Mouse (Mus musculus): Measurements from ENCODE around the gene Nek5. TPM values are rescaled to one million over a fixed set of nuclear protein-coding genes. Genes with fewer than 3 reads are reported as not detected.

Nek5 gene
- polyA plus RNA-seq (2015; fragmentation: Nextera tagmentation; extraction: Ambion mirVana), result 0.26 and 0.32 TPM in 2 replicates

DNA sequence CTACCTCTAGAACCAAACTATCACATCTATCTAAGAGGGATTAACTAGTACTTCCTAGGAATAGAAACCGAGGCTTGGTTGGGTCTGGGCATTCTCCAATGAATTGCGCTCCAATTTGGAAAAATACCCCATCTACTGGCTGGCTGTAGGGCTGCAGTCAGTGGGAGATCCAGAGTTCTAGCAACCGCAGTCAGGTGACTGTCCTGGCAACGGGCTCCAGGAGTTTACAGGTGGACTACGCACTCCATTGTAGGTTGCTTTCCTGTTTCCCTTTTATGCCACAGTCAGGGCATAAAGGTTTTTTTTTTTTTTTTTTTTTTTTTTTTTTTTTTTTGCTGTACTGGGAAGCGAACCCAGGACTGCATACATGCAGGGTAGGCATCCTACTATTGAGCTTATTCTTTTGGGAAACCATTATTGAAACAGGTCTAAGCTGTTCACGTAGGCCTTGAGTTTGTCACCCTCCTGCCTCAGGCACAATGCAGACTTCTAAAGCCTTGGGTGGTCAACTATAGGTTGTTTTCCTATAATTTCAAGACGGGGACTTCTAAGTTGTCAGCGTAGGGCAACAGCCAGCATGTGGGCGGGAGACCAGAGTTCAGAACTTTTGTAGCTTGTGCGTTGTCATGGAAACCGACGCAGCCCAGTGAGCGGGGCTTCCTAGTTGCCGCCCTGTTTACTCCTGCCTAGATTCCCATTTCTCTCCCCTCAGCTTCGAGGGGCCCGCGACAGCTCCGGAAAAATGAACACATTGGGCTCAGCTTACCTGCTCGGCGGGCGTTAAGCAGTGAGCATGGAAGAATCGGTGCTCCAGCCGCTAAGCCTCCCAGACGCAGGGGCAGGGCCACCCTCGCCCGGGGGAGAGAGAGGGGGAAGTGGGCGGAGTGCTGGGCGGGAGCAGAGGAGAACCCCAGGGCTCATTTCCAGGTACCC, at the start of gene Nek5:
TSS of gene Nek5 (minus strand) at position 834 of the 933 bp plus-strand sequence.
- Histone ChIP-seq H3K4me2 (replicated peaks) (peak within 1 kb of the TSS; percentile 96), H3K9me3 (no peaks in the 10 kb centered on the region), H3K36me3 (no peaks in the 10 kb centered on the region), H3K27ac (no peak within 1 kb of the TSS), H3K4me1 (replicated peaks) (no peaks in the 10 kb centered on the region), H3K4me3 (replicated peaks) (peak within 1 kb of the TSS; percentile 52), H3K9ac (peak within 1 kb of the TSS; percentile 34; the same call in 1 of the 2 replicates), H3K27me3 (replicated peaks) (no peaks in the 10 kb centered on the region)
- 2% methylated on average over 29 of the region's 29 CpGs for WGBS
- peak; percentile 86 for ATAC-seq

DNA sequence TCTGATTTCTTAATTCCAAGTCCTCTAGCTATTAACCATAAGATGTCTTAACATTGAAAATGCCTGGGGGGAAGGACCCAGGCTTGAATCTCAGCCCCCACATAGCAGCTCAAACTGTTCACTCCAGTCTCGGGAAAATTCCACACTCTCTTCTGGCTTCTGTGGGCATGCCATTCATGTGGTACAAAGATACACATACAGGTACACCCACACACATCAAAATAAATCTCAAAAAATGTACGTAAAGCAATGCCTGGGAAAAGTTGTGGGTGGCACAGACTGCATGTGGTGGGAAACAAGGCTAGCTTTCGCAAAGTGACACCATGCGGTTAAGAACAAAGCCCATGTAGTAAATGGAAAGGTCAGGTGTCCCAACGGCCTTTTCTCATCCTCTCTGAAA, 44.3 kb upstream of the Nek5 start:
- no peak overlapping the region for H3K9ac ChIP-seq
- no peak overlapping the region for H3K4me3 ChIP-seq (replicated peaks)
- 93% methylated on average over 5 of the region's 5 CpGs for WGBS
- peaks cover 12% of the 10 kb centered on the region for H3K36me3 ChIP-seq
- H3K9me3 ChIP-seq, result no peaks in the 10 kb centered on the region
- ATAC-seq, result no peak
- no peaks in the 10 kb centered on the region for H3K27me3 ChIP-seq (replicated peaks)
- H3K4me1 ChIP-seq (replicated peaks), result 0 out of 2 replicates have a peak, but pooled peaks cover 6% of the 10 kb centered on the region
- no peak overlapping the region for H3K27ac ChIP-seq
- no peak overlapping the region for H3K4me2 ChIP-seq (replicated peaks)

DNA sequence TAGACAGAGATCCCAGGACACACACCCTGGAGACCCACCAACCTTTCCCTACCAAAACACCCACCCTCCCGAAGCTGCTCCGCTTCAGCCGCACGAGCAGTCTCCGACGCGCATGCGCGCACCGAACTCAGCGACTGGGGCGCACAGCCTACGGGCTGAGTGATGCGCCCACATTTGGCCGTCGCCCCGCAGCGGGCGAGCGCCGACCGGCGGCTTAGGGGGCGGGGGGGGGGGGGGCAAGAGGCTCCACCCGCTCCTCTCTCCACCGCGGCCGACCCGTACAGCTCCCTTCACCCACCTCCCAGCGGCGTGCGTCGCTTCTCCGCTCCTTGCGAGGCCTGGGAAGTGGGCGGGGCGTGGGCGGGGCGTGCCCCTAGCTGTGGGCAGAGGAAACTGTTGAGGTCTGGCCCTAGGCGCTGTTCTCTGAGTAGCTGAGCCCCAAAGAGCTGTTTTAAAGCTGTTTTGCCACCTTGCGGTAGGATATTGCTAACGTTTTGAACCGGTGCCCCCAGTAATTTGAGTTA, 41.3 kb upstream of the Nek5 start, which contains the start of gene Nek3:
TSS of gene Nek3 (minus strand) at position 356 of the 524 bp plus-strand sequence.
- Histone ChIP-seq H3K4me1 (replicated peaks) (0 out of 2 replicates have a peak, but pooled peaks cover 6% of the 10 kb centered on the region), H3K36me3 (peaks cover 8% of the 10 kb centered on the region), H3K9ac (peak within 1 kb of the TSS; percentile 53), H3K4me2 (replicated peaks) (peak within 1 kb of the TSS; percentile 57), H3K27me3 (replicated peaks) (no peaks in the 10 kb centered on the region), H3K9me3 (no peaks in the 10 kb centered on the region), H3K27ac (peak within 1 kb of the TSS; percentile 66; the same call in 1 of the 2 replicates), H3K4me3 (replicated peaks) (peak within 1 kb of the TSS; percentile 61)
- peak; percentile 98 for ATAC-seq
- WGBS, result under 1% methylated on average over 34 of the region's 43 CpGs

DNA sequence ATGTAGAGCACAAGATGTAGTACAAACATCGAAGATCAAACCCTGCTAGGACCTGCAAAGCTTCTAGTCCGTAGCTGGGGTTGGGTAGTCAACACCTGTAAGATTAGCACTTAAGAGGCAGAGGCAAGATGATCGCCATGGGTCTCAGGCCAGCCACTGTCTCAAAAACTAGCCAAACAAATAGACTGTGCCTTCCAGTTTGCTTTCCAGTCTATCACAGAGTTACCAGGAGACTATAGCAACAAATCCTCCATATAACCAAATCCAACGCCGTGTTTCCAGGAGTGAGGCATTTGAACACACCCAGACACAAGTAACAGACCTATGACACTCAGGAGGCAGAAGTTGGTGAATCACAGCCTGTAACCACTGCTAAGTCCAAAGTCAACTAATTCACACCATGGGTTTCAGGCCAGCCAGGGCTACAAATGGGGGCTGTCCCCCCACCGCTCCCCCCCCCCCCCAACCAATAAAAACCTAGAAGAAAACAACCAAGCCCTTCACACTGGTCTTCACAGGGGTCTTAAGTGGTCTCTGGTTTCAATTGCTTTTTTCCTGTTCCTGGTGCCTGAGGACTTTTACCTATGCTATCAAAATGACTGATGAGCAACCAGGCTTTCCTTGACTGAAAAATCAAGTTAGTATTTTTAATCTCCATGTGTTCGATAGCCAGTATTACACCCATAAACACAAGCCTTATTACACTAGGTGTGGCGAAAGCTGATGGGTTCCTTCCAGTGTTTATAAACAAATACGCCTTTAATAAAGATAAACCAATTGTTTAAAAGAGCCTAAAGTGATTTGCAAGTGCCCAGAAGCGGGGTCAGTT, 40.6 kb upstream of the Nek5 start:
- Histone ChIP-seq H3K27me3 (replicated peaks) (no peaks in the 10 kb centered on the region), H3K36me3 (peaks cover 8% of the 10 kb centered on the region), H3K9ac (peak overlapping the region; percentile 53), H3K4me3 (replicated peaks) (peak overlapping the region; percentile 61), H3K9me3 (no peaks in the 10 kb centered on the region), H3K4me2 (replicated peaks) (peak overlapping the region; percentile 57), H3K4me1 (replicated peaks) (0 out of 2 replicates have a peak, but pooled peaks cover 6% of the 10 kb centered on the region), H3K27ac (peak overlapping the region; percentile 66; the same call in 1 of the 2 replicates)
- 39% methylated on average over 10 of the region's 10 CpGs for WGBS
- ATAC-seq, result peak; percentile 51

DNA sequence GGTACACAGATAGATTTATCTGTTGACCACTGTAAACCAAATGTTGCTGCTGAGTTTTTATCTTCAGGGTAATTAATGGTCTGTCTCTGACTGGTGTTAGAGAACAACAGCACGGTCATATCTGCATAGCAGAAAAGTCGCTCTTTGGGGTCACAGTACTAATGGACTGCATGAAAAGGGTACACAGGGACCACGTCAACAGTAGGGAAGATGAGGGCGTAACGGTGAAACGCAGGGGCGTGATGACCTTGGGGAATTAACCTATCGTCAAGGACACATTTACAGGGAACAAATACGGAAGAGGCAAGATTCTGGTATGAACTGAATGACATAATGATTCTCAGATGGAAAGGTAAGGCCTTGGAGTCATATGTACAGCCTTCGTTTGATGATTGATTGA, 39.6 kb upstream of the Nek5 start:
- Histone ChIP-seq H3K4me3 (replicated peaks) (no peak overlapping the region), H3K36me3 (peaks cover 6% of the 10 kb centered on the region), H3K27me3 (replicated peaks) (no peaks in the 10 kb centered on the region), H3K9ac (no peak overlapping the region), H3K9me3 (no peaks in the 10 kb centered on the region), H3K4me1 (replicated peaks) (0 out of 2 replicates have a peak, but pooled peaks cover 6% of the 10 kb centered on the region), H3K4me2 (replicated peaks) (no peak overlapping the region), H3K27ac (no peak overlapping the region)
- ATAC-seq, result no peak
- 89% methylated on average over 10 of the region's 10 CpGs for WGBS

DNA sequence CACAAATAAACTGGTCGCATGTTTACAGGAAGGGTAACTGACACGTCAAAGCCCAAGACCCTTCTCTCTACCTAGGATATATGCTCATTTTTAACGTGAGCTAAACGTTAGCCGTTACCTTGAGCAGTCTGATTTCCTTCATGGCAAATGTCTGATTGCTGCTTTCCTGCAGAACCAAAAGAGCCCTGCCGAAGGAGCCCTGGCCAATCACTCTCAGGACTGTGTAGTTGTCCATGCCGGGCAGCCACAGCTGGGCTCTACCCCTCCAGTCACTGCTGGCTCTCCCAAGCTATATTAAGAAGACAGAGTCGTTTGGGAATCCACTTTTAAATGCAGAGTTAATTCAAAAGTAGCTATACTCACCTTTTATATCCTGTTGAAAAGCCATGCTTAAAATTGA, 37.4 kb upstream of the Nek5 start:
- 0 out of 2 replicates have a peak, but pooled peaks cover 6% of the 10 kb centered on the region for H3K4me1 ChIP-seq (replicated peaks)
- H3K4me3 ChIP-seq (replicated peaks), result no peak overlapping the region
- H3K36me3 ChIP-seq, result no peaks in the 10 kb centered on the region
- no peaks in the 10 kb centered on the region for H3K27me3 ChIP-seq (replicated peaks)
- ATAC-seq, result no peak
- H3K9ac ChIP-seq, result no peak overlapping the region
- no peaks in the 10 kb centered on the region for H3K9me3 ChIP-seq
- 63% methylated on average over 8 of the region's 8 CpGs for WGBS
- H3K4me2 ChIP-seq (replicated peaks), result no peak overlapping the region
- no peak overlapping the region for H3K27ac ChIP-seq

DNA sequence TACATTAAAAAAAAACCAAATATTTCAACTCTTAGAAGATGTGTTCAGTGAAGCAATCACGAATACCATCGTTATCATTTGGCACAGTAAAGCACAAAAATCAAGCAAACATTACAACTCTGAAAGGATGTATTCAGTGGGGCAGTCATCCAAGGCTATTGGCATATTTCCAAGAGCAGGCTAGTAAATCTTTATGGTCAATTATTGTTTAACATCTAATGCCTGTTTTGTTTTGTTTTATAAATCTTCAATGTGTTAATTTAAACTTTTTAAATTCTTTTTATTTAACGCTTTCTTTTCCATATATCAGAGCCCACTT, 25.5 kb upstream of the Nek5 start:
- H3K27ac ChIP-seq, result no peak overlapping the region
- ATAC-seq, result no peak
- H3K9ac ChIP-seq, result no peak overlapping the region
- H3K27me3 ChIP-seq (replicated peaks), result no peaks in the 10 kb centered on the region
- no peak overlapping the region for H3K4me2 ChIP-seq (replicated peaks)
- no peaks in the 10 kb centered on the region for H3K9me3 ChIP-seq
- H3K4me1 ChIP-seq (replicated peaks), result no peaks in the 10 kb centered on the region
- 53% methylated on average over 3 of the region's 3 CpGs for WGBS
- no peaks in the 10 kb centered on the region for H3K36me3 ChIP-seq
- H3K4me3 ChIP-seq (replicated peaks), result no peak overlapping the region

DNA sequence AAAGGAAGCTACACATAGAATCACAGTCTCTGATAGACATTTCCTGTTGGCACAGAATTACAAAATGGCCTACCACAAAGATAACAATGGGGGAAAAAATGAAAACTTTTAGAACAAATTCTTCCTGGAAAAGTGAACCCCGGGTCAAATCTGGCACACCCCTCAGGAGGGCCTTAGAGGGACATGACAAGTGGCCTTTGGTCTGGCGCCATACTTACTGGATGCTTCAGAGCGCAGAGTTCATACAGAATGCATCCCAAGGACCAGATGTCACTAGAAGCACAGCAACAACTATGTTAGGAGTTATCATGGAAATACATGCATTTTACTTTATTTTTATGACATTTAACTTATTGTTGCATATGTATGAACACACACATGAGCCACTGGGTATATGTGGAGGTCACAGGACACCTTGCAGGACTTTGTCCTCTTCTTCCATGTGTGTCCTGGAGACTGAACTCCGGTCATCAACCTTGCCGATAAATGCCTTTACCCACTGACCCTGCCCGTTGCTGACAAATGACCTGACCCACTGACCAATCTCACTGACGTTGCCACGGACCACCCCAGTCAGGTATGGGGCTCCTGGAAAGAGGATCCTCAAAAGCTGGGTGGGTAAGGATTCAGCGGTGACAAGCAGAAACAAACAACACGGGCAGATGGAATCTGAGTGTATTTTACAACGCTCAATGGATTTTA, 24.9 kb upstream of the Nek5 start:
- Histone ChIP-seq H3K9ac (no peak overlapping the region), H3K4me2 (replicated peaks) (no peak overlapping the region), H3K36me3 (no peaks in the 10 kb centered on the region), H3K27me3 (replicated peaks) (no peaks in the 10 kb centered on the region), H3K4me3 (replicated peaks) (no peak overlapping the region), H3K9me3 (no peaks in the 10 kb centered on the region), H3K27ac (no peak overlapping the region), H3K4me1 (replicated peaks) (no peaks in the 10 kb centered on the region)
- no peak for ATAC-seq
- WGBS, result 84% methylated on average over 11 of the region's 11 CpGs

DNA sequence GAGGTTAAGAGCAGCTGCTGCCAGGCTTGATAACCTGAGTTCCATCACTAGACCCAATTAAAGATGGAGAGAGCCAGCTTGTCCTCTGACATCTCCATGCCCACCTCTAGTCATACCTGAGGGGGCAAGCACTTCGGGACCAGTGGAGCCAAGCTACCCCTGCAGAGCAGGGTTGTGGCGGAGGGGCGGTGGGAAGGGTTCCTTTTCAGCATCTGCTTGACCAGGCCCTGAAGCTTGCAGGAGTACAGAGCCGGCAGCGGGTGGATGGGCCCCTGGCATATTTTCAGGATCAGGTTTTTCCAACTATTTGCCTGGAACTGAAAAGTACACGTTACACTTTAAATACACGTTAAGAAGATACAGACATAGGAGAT, 23.5 kb upstream of the Nek5 start:
- Histone ChIP-seq H3K27me3 (replicated peaks) (no peaks in the 10 kb centered on the region), H3K4me3 (replicated peaks) (no peak overlapping the region), H3K36me3 (no peaks in the 10 kb centered on the region), H3K9me3 (no peaks in the 10 kb centered on the region), H3K4me1 (replicated peaks) (no peaks in the 10 kb centered on the region), H3K9ac (no peak overlapping the region), H3K4me2 (replicated peaks) (no peak overlapping the region), H3K27ac (no peak overlapping the region)
- 93% methylated on average over 7 of the region's 7 CpGs for WGBS
- ATAC-seq, result no peak

DNA sequence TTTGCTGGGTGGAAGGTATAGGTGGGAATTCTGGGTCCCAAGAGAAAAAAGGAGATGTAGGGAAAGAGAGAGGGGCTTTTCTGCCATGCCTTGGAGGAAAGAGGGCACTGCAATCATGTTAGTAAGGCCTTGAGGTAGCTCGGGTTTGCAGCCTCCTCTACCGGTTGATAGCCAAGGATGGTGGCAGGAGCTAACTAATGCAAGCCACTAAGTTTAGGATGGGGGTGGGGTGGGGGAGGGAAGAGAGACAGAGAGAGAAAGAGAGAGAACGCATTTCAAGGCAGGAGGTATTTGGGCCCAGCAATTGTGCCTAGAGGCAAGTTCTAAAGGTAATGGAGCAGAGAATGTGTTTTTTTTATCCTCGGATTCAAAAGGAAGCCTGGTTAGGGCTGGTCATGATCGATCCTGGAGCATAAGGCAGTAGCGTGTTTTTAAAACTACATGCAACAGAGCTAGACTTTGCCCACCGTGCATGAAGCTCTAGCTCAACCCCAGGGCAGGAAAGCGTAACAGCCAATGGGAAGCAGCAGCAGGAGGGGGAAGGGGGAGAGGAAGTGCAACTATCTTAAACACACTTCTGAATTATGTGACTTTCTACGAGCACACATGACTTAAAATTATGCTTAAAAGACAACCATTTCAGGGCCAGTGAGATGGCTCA, 23.0 kb upstream of the Nek5 start:
- Histone ChIP-seq H3K27me3 (replicated peaks) (no peaks in the 10 kb centered on the region), H3K9ac (no peak overlapping the region), H3K27ac (no peak overlapping the region), H3K4me1 (replicated peaks) (no peaks in the 10 kb centered on the region), H3K4me2 (replicated peaks) (no peak overlapping the region), H3K4me3 (replicated peaks) (no peak overlapping the region), H3K36me3 (no peaks in the 10 kb centered on the region), H3K9me3 (no peaks in the 10 kb centered on the region)
- 74% methylated on average over 9 of the region's 9 CpGs for WGBS
- no peak for ATAC-seq

DNA sequence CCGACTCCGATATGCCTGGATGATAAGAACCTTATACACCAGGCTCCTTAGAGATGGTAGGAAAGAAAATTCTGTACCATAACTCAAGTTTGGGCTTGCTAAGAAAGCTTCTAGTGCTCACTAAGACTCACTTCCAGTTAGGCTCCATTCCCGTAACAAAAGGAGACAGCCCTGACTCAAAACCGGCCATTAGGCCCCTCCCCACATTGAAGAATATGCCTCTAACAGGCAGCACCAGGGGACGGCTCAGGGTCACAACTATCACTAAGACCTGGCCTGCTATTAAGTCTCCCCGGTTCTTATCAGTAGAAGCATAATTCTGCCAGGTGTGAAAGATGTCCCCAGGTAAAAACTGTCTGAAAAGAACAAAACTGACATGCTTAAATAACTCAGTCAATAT, 21.0 kb upstream of the Nek5 start:
- Histone ChIP-seq H3K4me1 (replicated peaks) (no peaks in the 10 kb centered on the region), H3K27ac (no peak overlapping the region), H3K4me3 (replicated peaks) (no peak overlapping the region), H3K9ac (no peak overlapping the region), H3K36me3 (no peaks in the 10 kb centered on the region), H3K27me3 (replicated peaks) (no peaks in the 10 kb centered on the region), H3K9me3 (no peaks in the 10 kb centered on the region), H3K4me2 (replicated peaks) (no peak overlapping the region)
- WGBS, result 70% methylated on average over 6 of the region's 6 CpGs
- ATAC-seq, result no peak
